In genomic region chr13:97964892-97965424, GRCm38 (mm10) we compare ENCODE assay signal across 27 mouse cellular contexts.
A peak's percentile ranks its signal among the peaks of the same experiment; 100 is the strongest.
DNase-seq lines count a peak whose midpoint lies in the region; ATAC-seq and TF ChIP-seq lines count a peak whose summit lies in the region.
"Had no signal": no experiment of that assay in that cellular context is flagged by ENCODE, and none has a peak within 500 bp of the region (broad histone marks: within the 10 kb centered on the region; RNA-seq: fewer than 3 reads in every experiment).

No protein-coding gene starts in this region.

- peak; percentile 27; the same call in 1 of the 2 replicates for ATAC-seq in kidney, embryonic 16.5 days (ENCODE audit: low FRiP score, low TSS enrichment)
- peak; percentile 75 for ATAC-seq in midbrain, embryonic 11.5 days (ENCODE audit: low FRiP score)
- no peak for ATAC-seq in midbrain, postnatal 0 days (ENCODE audit: low FRiP score)
- ATAC-seq: forebrain, postnatal 0 days; hindbrain, embryonic 16.5 days; liver, embryonic 12.5 days; liver, postnatal 0 days; lung, postnatal 0 days had no signal

- H3K9me3 ChIP-seq in kidney, embryonic 16.5 days (ENCODE audit: low read length): no peaks in the 10 kb centered on the region
- no peaks in the 10 kb centered on the region for H3K9me3 ChIP-seq in midbrain, embryonic 11.5 days (ENCODE audit: control insufficient read depth, low read length)
- H3K9me3 ChIP-seq in midbrain, postnatal 0 days (ENCODE audit: low read length): no peaks in the 10 kb centered on the region
- no peaks in the 10 kb centered on the region for H3K9me3 ChIP-seq in embryonic facial prominence, embryonic 10.5 days
- H3K9me3 ChIP-seq: forebrain, embryonic 12.5 days; heart, embryonic 13.5 days; limb, embryonic 13.5 days; liver, embryonic 12.5 days had no signal

- no peak overlapping the region for H3K4me2 ChIP-seq in kidney, embryonic 16.5 days (replicated peaks; ENCODE audit: low read depth, low read length)
- no peak overlapping the region for H3K4me2 ChIP-seq in midbrain, embryonic 11.5 days
- no peak overlapping the region for H3K4me2 ChIP-seq in midbrain, postnatal 0 days (ENCODE audit: low read depth, low read length, poor library complexity, severe bottlenecking)
- H3K4me2 ChIP-seq: forebrain, embryonic 12.5 days; heart, embryonic 13.5 days; limb, embryonic 13.5 days; liver, embryonic 12.5 days had no signal

- no peak overlapping the region for H3K4me3 ChIP-seq in kidney, embryonic 16.5 days (ENCODE audit: low read length)
- H3K4me3 ChIP-seq in midbrain, embryonic 11.5 days (ENCODE audit: low read depth, low read length): no peak overlapping the region
- H3K4me3 ChIP-seq in midbrain, postnatal 0 days (ENCODE audit: low read depth, low read length): no peak overlapping the region
- H3K4me3 ChIP-seq in embryonic facial prominence, embryonic 10.5 days: no peak overlapping the region
- H3K4me3 ChIP-seq: erythroblast, embryonic 14.5 days; forebrain, embryonic 12.5 days; heart, embryonic 13.5 days; limb, embryonic 13.5 days; liver, embryonic 12.5 days had no signal

- H3K27ac ChIP-seq in kidney, embryonic 16.5 days (ENCODE audit: low read length): no peak overlapping the region
- no peak overlapping the region for H3K27ac ChIP-seq in midbrain, embryonic 11.5 days (ENCODE audit: low read depth, low read length)
- H3K27ac ChIP-seq in midbrain, postnatal 0 days (ENCODE audit: low read depth, low read length): no peak overlapping the region
- H3K27ac ChIP-seq in embryonic facial prominence, embryonic 10.5 days (replicated peaks): 0 out of 2 replicates have a peak overlapping the region, but pooled peaks have one; percentile 30
- H3K27ac ChIP-seq: forebrain, embryonic 12.5 days; heart, embryonic 13.5 days; limb, embryonic 13.5 days; liver, embryonic 12.5 days; macrophage had no signal

- H3K4me1 ChIP-seq in kidney, embryonic 16.5 days (ENCODE audit: insufficient read depth, low read length): peaks cover 5% of the 10 kb centered on the region
- peaks cover 2% of the 10 kb centered on the region; the same call in 1 of the 2 replicates for H3K4me1 ChIP-seq in midbrain, embryonic 11.5 days (ENCODE audit: control insufficient read depth, insufficient read depth, low read length)
- H3K4me1 ChIP-seq in midbrain, postnatal 0 days (ENCODE audit: insufficient read depth, low read length): no peaks in the 10 kb centered on the region
- peaks cover 15% of the 10 kb centered on the region for H3K4me1 ChIP-seq in embryonic facial prominence, embryonic 10.5 days
- H3K4me1 ChIP-seq: limb, embryonic 13.5 days; liver, embryonic 12.5 days had no signal

- no peak for DNase-seq in kidney, postnatal 14 days
- peak; percentile 87 for DNase-seq in midbrain, embryonic 11.5 days (ENCODE audit: low spot score, missing footprints)
- DNase-seq in midbrain, postnatal 0 days (ENCODE audit: low spot score): no peak
- peak; percentile 43 for DNase-seq in embryo, embryonic 11 days
- DNase-seq in embryonic facial prominence, embryonic 10.5 days (ENCODE audit: low spot score): peak; percentile 51
- DNase-seq in urinary bladder, postnatal 4 days (ENCODE audit: low spot score in 2 of 2): no peak
- DNase-seq in layer of hippocampus, adult 9-11 months: no peak
- DNase-seq: adrenal gland, postnatal 25 days; B cell, adult 2 months; cerebellum, adult 18-20 months; cerebellum, postnatal 10 days; forebrain, postnatal 0 days; gastrocnemius, postnatal 10 days; heart, postnatal 10 days; kidney, adult 8-10 months; liver, postnatal 0 days; right cerebral cortex, postnatal 4 days; thymus, postnatal 4 days had no signal

- H3K27me3 ChIP-seq in kidney, embryonic 16.5 days (ENCODE audit: insufficient read depth, low read length): no peaks in the 10 kb centered on the region
- H3K27me3 ChIP-seq in midbrain, embryonic 11.5 days (ENCODE audit: control insufficient read depth, insufficient read depth, low read length): no peaks in the 10 kb centered on the region
- H3K27me3 ChIP-seq in midbrain, postnatal 0 days (ENCODE audit: insufficient read depth, low read length): no peaks in the 10 kb centered on the region
- H3K27me3 ChIP-seq in embryonic facial prominence, embryonic 10.5 days (replicated peaks; ENCODE audit: low read depth, poor library complexity, severe bottlenecking): no peaks in the 10 kb centered on the region
- H3K27me3 ChIP-seq: limb, embryonic 13.5 days; liver, embryonic 12.5 days had no signal

- H3K9ac ChIP-seq in kidney, embryonic 16.5 days (replicated peaks; ENCODE audit: low read length): no peak overlapping the region
- H3K9ac ChIP-seq in midbrain, embryonic 11.5 days (ENCODE audit: low read length): no peak overlapping the region
- H3K9ac ChIP-seq in midbrain, postnatal 0 days (replicated peaks; ENCODE audit: low read length, poor library complexity, severe bottlenecking): no peak overlapping the region
- H3K9ac ChIP-seq: forebrain, embryonic 12.5 days; forebrain, postnatal 0 days; heart, embryonic 13.5 days; limb, embryonic 13.5 days; liver, embryonic 12.5 days; liver, postnatal 0 days had no signal

- no peak for TF ChIP-seq CTCF in midbrain, postnatal 0 days (IDR thresholded peaks at IDR 0.05)

- H3K36me3 ChIP-seq in kidney, embryonic 16.5 days (ENCODE audit: insufficient read depth, low read length): peaks cover 15% of the 10 kb centered on the region
- H3K36me3 ChIP-seq in midbrain, embryonic 11.5 days (ENCODE audit: control insufficient read depth, insufficient read depth, low read length): no peaks in the 10 kb centered on the region
- H3K36me3 ChIP-seq in midbrain, postnatal 0 days (ENCODE audit: insufficient read depth, low read length): peaks cover 9% of the 10 kb centered on the region
- H3K36me3 ChIP-seq in embryonic facial prominence, embryonic 10.5 days (replicated peaks): no peaks in the 10 kb centered on the region
- H3K36me3 ChIP-seq: forebrain, embryonic 12.5 days; heart, embryonic 13.5 days; liver, embryonic 12.5 days had no signal

- WGBS in kidney, embryonic 16.5 days: 47% methylated on average over 9 of the region's 9 CpGs
- 44% methylated on average over 9 of the region's 9 CpGs for WGBS in midbrain, embryonic 11.5 days
- 46% methylated on average over 9 of the region's 9 CpGs for WGBS in midbrain, postnatal 0 days
- 58% methylated on average over 9 of the region's 9 CpGs for WGBS in embryonic facial prominence, embryonic 10.5 days

Comparison
In these comparisons a context has a peak if more than half of its experiments do, and no peak if none do; other contexts are left out.
1. DNase-seq: peak in midbrain, embryonic 11.5 days (single experiment), embryo, embryonic 11 days (single experiment) and embryonic facial prominence, embryonic 10.5 days (single experiment); none in kidney, postnatal 14 days (single experiment), midbrain, postnatal 0 days (single experiment), urinary bladder, postnatal 4 days (0 of 2) and layer of hippocampus, adult 9-11 months (single experiment).